Mouse (Mus musculus) heart, postnatal 0 days (tissue): Measurements from ENCODE around the gene Rabl3. TPM values are rescaled to one million over a fixed set of nuclear protein-coding genes. Genes with fewer than 3 reads are reported as not detected.

ENCODE experiments used
- ATAC-seq: fragments of 200-750 bp; cut with Nextera tagmentation; 2 replicates; pipeline ENCODE4 v1.8.0; 2017; ENCODE audit warnings: low read depth, moderate number of reproducible peaks, moderate library complexity; ENCODE audit not compliant: insufficient read depth
- DNase-seq: peaks from one replicate; pipeline ENCODE4 v3.0.0-alpha.2; 2016; ENCODE audit warnings: low spot score
- H3K27ac ChIP-seq: fragments of 300-500 bp; sonication (generic); 2 replicates; pipeline ENCODE4 v1.5.1; 2014; ENCODE audit warnings: low read depth, mild to moderate bottlenecking
- H3K27me3 ChIP-seq: fragments of 300-500 bp; sonication (generic); 2 replicates; pipeline ENCODE4 v1.6.1; 2014; ENCODE audit warnings: low read length, mixed read lengths; ENCODE audit not compliant: control insufficient read depth, insufficient read depth
- H3K36me3 ChIP-seq: fragments of 300-500 bp; sonication (generic); replicated peaks from 2 replicates; pipeline ENCODE4 v1.6.1; 2014; ENCODE audit warnings: low read length, mixed read lengths; ENCODE audit not compliant: control insufficient read depth, insufficient read depth
- H3K4me1 ChIP-seq: fragments of 300-500 bp; sonication (generic); 2 replicates; pipeline ENCODE4 v1.6.1; 2014; ENCODE audit warnings: antibody characterized with exemption; ENCODE audit not compliant: control insufficient read depth, insufficient read depth
- H3K4me2 ChIP-seq: fragments of 300-500 bp; sonication (generic); 2 replicates; pipeline ENCODE4 v1.6.1; 2014; ENCODE audit warnings: low read depth, mild to moderate bottlenecking, low read length, moderate library complexity
- H3K4me3 ChIP-seq: fragments of 300-500 bp; sonication (generic); 2 replicates; pipeline ENCODE4 v1.5.1; 2014; ENCODE audit warnings: low read depth, low read length
- H3K9ac ChIP-seq: fragments of 300-500 bp; sonication (generic); replicated peaks from 2 replicates; pipeline ENCODE4 v1.6.1; 2014; ENCODE audit warnings: low read depth, low read length, mixed read lengths
- H3K9me3 ChIP-seq: fragments of 300-500 bp; sonication (generic); replicated peaks from 2 replicates; pipeline ENCODE4 v1.6.1; 2016; ENCODE audit warnings: low read length; ENCODE audit not compliant: control insufficient read depth
- CTCF ChIP-seq: IDR thresholded peaks from 2 replicates; pipeline ENCODE4 v1.5.1; 2016; ENCODE audit warnings: antibody characterized with exemption, control low read depth, low read depth
- EP300 ChIP-seq: IDR thresholded peaks from 2 replicates; pipeline ENCODE4 v1.6.1; 2016; ENCODE audit warnings: antibody characterized with exemption, low read depth
- WGBS: fragments of 180-500 bp; shearing (Covaris S2); extraction: QIAGEN DNeasy Blood & Tissue Kit; methylation state at CpG from one replicate; pipeline ENCODE4 v1.1.7; 2014; 5-methylcytosine and 5-hydroxymethylcytosine counted together
- polyA plus RNA-seq: library from polyadenylated mRNA; unstranded; fragments of >200 nt; fragmentation: Nextera tagmentation; extraction: Ambion mirVana; gene quantifications from 2 replicates; pipeline ENCODE4 v1.2.1, GENCODE M21; 2015
- total RNA-seq: library from RNA; depleted of rRNA; stranded (reverse); fragments of >200 nt; gene quantifications from 2 replicates; pipeline ENCODE4 v1.2.3, GENCODE M21; 2014; ENCODE audit warnings: low replicate concordance; rRNA removed

Gene Rabl3
- total and polyA plus RNA-seq, 2 experiments from 2014 or later: 4.9 to 18.5 TPM

- DNase-seq (no peak), ATAC-seq (no peak)
- no peaks in the 10 kb centered on the region for H3K9me3 ChIP-seq
- H3K27ac ChIP-seq: no peak overlapping the region
- H3K4me1 ChIP-seq: no peaks in the 10 kb centered on the region
- no peak overlapping the region for H3K4me2 ChIP-seq
- no peak overlapping the region for H3K9ac ChIP-seq
- no peaks in the 10 kb centered on the region for H3K36me3 ChIP-seq
- 90% methylated on average over 9 of the region's 9 CpGs for WGBS
- no peak for TF ChIP-seq EP300
- TF ChIP-seq CTCF: no peak
- H3K27me3 ChIP-seq: no peaks in the 10 kb centered on the region
- H3K4me3 ChIP-seq: no peak overlapping the region
Observed at GRCm38 (mm10) chr16:37614540-37614939, 74.9 kb downstream of the Rabl3 start.

GRCm38 (mm10) chr16:37615429-37615828, 75.7 kb downstream of the Rabl3 start:
- no peaks in the 10 kb centered on the region for H3K36me3 ChIP-seq
- no peak overlapping the region for H3K9ac ChIP-seq
- TF ChIP-seq CTCF (no peak), EP300 (no peak)
- DNase-seq (no peak), ATAC-seq (no peak)
- no peak overlapping the region for H3K27ac ChIP-seq
- 54% methylated on average over 8 of the region's 8 CpGs for WGBS
- H3K9me3 ChIP-seq: no peaks in the 10 kb centered on the region
- peaks cover 4% of the 10 kb centered on the region; the same call in 1 of the 2 replicates for H3K4me1 ChIP-seq
- H3K4me3 ChIP-seq: no peak overlapping the region
- H3K27me3 ChIP-seq: no peaks in the 10 kb centered on the region
- H3K4me2 ChIP-seq: no peak overlapping the region

- H3K9me3 ChIP-seq: no peaks in the 10 kb centered on the region
- H3K4me2 ChIP-seq: no peak overlapping the region
Observed at GRCm38 (mm10) chr16:37616104-37616503, 76.4 kb downstream of the Rabl3 start.

GRCm38 (mm10) chr16:37617695-37618094, 78.0 kb downstream of the Rabl3 start:
- H3K27ac ChIP-seq: peak overlapping the region; percentile 71
- WGBS: 21% methylated on average over 3 of the region's 3 CpGs
- no peak overlapping the region for H3K4me2 ChIP-seq
- DNase-seq (no peak), ATAC-seq (peak; percentile 49; the same call in 1 of the 2 replicates)
- H3K9ac ChIP-seq: no peak overlapping the region
- no peak overlapping the region for H3K4me3 ChIP-seq
- no peak for TF ChIP-seq CTCF
- TF ChIP-seq EP300: 0 out of 2 replicates have a peak, but pooled peaks have one; percentile 37
- H3K36me3 ChIP-seq: no peaks in the 10 kb centered on the region
- no peaks in the 10 kb centered on the region for H3K9me3 ChIP-seq
- H3K4me1 ChIP-seq: peaks cover 13% of the 10 kb centered on the region; the same call in 1 of the 2 replicates
- H3K27me3 ChIP-seq: no peaks in the 10 kb centered on the region

More at GRCm38 (mm10) chr16:37616104-37616503, 76.4 kb downstream of the Rabl3 start:
- TF ChIP-seq EP300: no peak
- no peak for TF ChIP-seq CTCF
- Histone ChIP-seq H3K4me3 (no peak overlapping the region), H3K9ac (no peak overlapping the region), H3K27me3 (no peaks in the 10 kb centered on the region), H3K4me1 (peaks cover 11% of the 10 kb centered on the region; the same call in 1 of the 2 replicates), H3K27ac (no peak overlapping the region), H3K36me3 (no peaks in the 10 kb centered on the region)
- WGBS: 64% methylated on average over 8 of the region's 8 CpGs
- ATAC-seq (no peak), DNase-seq (no peak)

Other genes with a start within 250 kb of the Rabl3 start
- gene Stxbp5l, start 154.9 kb upstream of the Rabl3 start, total RNA-seq: not detected in 2 replicates
- gene Stxbp5l, start 154.9 kb upstream of the Rabl3 start, polyA plus RNA-seq: 0.12 and 0.30 TPM in 2 replicates
- gene Gtf2e1, start 96 bp upstream of the Rabl3 start, total RNA-seq: 8.5 and 9.0 TPM in 2 replicates
- gene Gtf2e1, start 96 bp upstream of the Rabl3 start, polyA plus RNA-seq: 11.4 and 12.1 TPM in 2 replicates
- gene Hgd, start 40.3 kb downstream of the Rabl3 start, total RNA-seq: not detected in 2 replicates
- 0.18 TPM in 1 of 2 replicates, not detected in the other for gene Hgd, start 40.3 kb downstream of the Rabl3 start, polyA plus RNA-seq
- gene Ndufb4, start 114.6 kb downstream of the Rabl3 start, total RNA-seq: 98.7 and 107 TPM in 2 replicates
- 242 and 274 TPM in 2 replicates for gene Ndufb4, start 114.6 kb downstream of the Rabl3 start, polyA plus RNA-seq
- 289 and 316 TPM in 2 replicates for gene Fstl1, start 237.0 kb downstream of the Rabl3 start, total RNA-seq
- gene Fstl1, start 237.0 kb downstream of the Rabl3 start, polyA plus RNA-seq: 271 and 272 TPM in 2 replicates